12 mouse cellular contexts compared by ENCODE assay signal in the genomic region with DNA sequence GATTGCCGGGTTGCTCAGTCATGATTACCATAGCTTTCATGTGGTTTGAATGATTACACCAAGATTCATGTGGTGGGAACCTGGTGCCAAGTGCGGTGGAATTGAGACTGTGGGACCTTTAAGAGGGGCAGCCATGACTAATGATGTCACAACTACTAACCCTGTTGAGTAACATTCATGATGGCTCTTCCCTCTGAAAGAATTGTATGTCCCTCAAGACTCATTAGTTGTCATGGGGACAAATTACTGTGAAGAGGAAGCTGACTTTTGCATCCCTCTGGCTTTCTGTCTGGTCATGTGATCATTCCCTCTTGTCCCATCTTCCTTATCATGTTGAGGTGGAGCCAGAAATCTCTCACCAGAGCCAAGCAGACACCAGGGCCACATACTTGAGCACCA.
A peak's percentile ranks its signal among the peaks of the same experiment; 100 is the strongest.
DNase-seq lines count a peak whose midpoint lies in the region; ATAC-seq lines count a peak whose summit lies in the region.
"Had no signal": no experiment of that assay in that cellular context is flagged by ENCODE, and none has a peak within 500 bp of the region (broad histone marks: within the 10 kb centered on the region; RNA-seq: fewer than 3 reads in every experiment).

No protein-coding gene starts in this region.

- intact Hi-C loops in heart, postnatal 14 days (cut with DNase I): no loop called here

- 70% methylated on average over 2 of the region's 2 CpGs for WGBS in heart, embryonic 16.5 days
- 41% methylated on average over 2 of the region's 2 CpGs for WGBS in hindbrain, embryonic 14.5 days

- H3K36me3 ChIP-seq in heart, embryonic 16.5 days (ENCODE audit: control insufficient read depth, insufficient read depth): no peaks in the 10 kb centered on the region
- no peaks in the 10 kb centered on the region for H3K36me3 ChIP-seq in hindbrain, embryonic 14.5 days (replicated peaks; ENCODE audit: control insufficient read depth, insufficient read depth)

- H3K27ac ChIP-seq in heart, embryonic 16.5 days (ENCODE audit: low read length): no peak overlapping the region
- H3K27ac ChIP-seq in hindbrain, embryonic 14.5 days: no peak overlapping the region
- H3K27ac ChIP-seq: liver, embryonic 14.5 days had no signal

- H3K9ac ChIP-seq in heart, embryonic 16.5 days (ENCODE audit: low read length): no peak overlapping the region
- no peak overlapping the region for H3K9ac ChIP-seq in hindbrain, embryonic 14.5 days
- H3K9ac ChIP-seq: liver, embryonic 14.5 days had no signal

- DNase-seq in heart, postnatal 14 days: no peak
- peak; percentile 50 for DNase-seq in 3134 (ENCODE audit: extremely low read depth, insufficient read length, low spot score)
- DNase-seq in R1 (ENCODE audit: low read depth, low spot score): peak; percentile 50
- peak; percentile 74 for DNase-seq in hindbrain, embryonic 14.5 days (ENCODE audit: low spot score)
- no peak for DNase-seq in spleen, postnatal 36 days (ENCODE audit: low spot score in 2 of 2)
- no peak for DNase-seq in layer of hippocampus, adult 9-11 months
- no peak for DNase-seq in urinary bladder, postnatal 4 days (ENCODE audit: low spot score in 2 of 2)
- DNase-seq: adrenal gland, postnatal 14 days; right cerebral cortex, adult 18-20 months; thymus, adult 18-20 months had no signal

- no peaks in the 10 kb centered on the region for H3K27me3 ChIP-seq in heart, embryonic 16.5 days (ENCODE audit: control insufficient read depth, insufficient read depth, low read length)
- no peaks in the 10 kb centered on the region for H3K27me3 ChIP-seq in hindbrain, embryonic 14.5 days (ENCODE audit: control insufficient read depth, insufficient read depth, low read length)

- ATAC-seq in heart, embryonic 16.5 days (replicated peaks; ENCODE audit: extremely low read depth, insufficient read depth, low FRiP score): 0 out of 2 replicates have a peak, but pooled peaks have one; percentile 25
- ATAC-seq in hindbrain, embryonic 14.5 days (ENCODE audit: low FRiP score): peak; percentile 64

- no peak overlapping the region for H3K4me3 ChIP-seq in heart, embryonic 16.5 days (ENCODE audit: low read length)
- no peak overlapping the region for H3K4me3 ChIP-seq in hindbrain, embryonic 14.5 days (replicated peaks; ENCODE audit: low read length)

- H3K4me1 ChIP-seq in heart, embryonic 16.5 days (ENCODE audit: control insufficient read depth, insufficient read depth, low read length): peaks cover 15% of the 10 kb centered on the region
- H3K4me1 ChIP-seq in hindbrain, embryonic 14.5 days (replicated peaks; ENCODE audit: control insufficient read depth, insufficient read depth, low read length): peaks cover 7% of the 10 kb centered on the region; the same call in 1 of the 2 replicates

- no peak overlapping the region for H3K4me2 ChIP-seq in heart, embryonic 16.5 days (ENCODE audit: low read depth, low read length)
- no peak overlapping the region for H3K4me2 ChIP-seq in hindbrain, embryonic 14.5 days (replicated peaks)

- H3K9me3 ChIP-seq in heart, embryonic 16.5 days (replicated peaks; ENCODE audit: control insufficient read depth, low read length): no peaks in the 10 kb centered on the region
- H3K9me3 ChIP-seq in hindbrain, embryonic 14.5 days (ENCODE audit: control insufficient read depth, low read length): no peaks in the 10 kb centered on the region

Comparison
In these comparisons a context has a peak if more than half of its experiments do, and no peak if none do; other contexts are left out.
1. DNase-seq: peak in 3134 (single experiment), R1 (single experiment) and hindbrain, embryonic 14.5 days (single experiment); none in heart, postnatal 14 days (0 of 2), spleen, postnatal 36 days (0 of 2), layer of hippocampus, adult 9-11 months (single experiment) and urinary bladder, postnatal 4 days (0 of 2).